Mouse (Mus musculus) embryonic facial prominence, embryonic 11.5 days (tissue): Measurements from ENCODE around the gene Tmem206. TPM values are rescaled to one million over a fixed set of nuclear protein-coding genes. Genes with fewer than 3 reads are reported as not detected.

Experiments
- ATAC-seq: fragments of 200-750 bp; cut with Nextera tagmentation; replicated peaks from 2 replicates; pipeline ENCODE4 v1.8.0; 2017; ENCODE audit warnings: low read depth; ENCODE audit not compliant: insufficient number of reproducible peaks, low FRiP score, low TSS enrichment
- DNase-seq: peaks from one replicate; pipeline ENCODE4 v3.0.0-alpha.2; 2015; ENCODE audit warnings: low spot score
- H3K27ac ChIP-seq: fragments of 300-500 bp; sonication (generic); replicated peaks from 2 replicates; pipeline ENCODE4 v1.5.1; 2014; ENCODE audit warnings: mild to moderate bottlenecking, low read depth, low read length, control low read depth
- H3K27me3 ChIP-seq: fragments of 300-500 bp; sonication (generic); 2 replicates; pipeline ENCODE4 v1.6.1; 2014; ENCODE audit warnings: mild to moderate bottlenecking, low read length, moderate library complexity, mixed read lengths; ENCODE audit not compliant: control insufficient read depth, insufficient read depth
- H3K36me3 ChIP-seq: fragments of 300-500 bp; sonication (generic); replicated peaks from 2 replicates; pipeline ENCODE4 v1.6.1; 2014; ENCODE audit warnings: low read depth, mild to moderate bottlenecking, low read length, moderate library complexity, mixed read lengths; ENCODE audit not compliant: control insufficient read depth, insufficient read depth
- H3K4me1 ChIP-seq: fragments of 300-500 bp; sonication (generic); 2 replicates; pipeline ENCODE4 v1.6.1; 2014; ENCODE audit warnings: low read length, mixed read lengths; ENCODE audit not compliant: control insufficient read depth, insufficient read depth
- H3K4me2 ChIP-seq: fragments of 300-500 bp; sonication (generic); 2 replicates; pipeline ENCODE4 v1.6.1; 2014; ENCODE audit warnings: low read depth, mild to moderate bottlenecking, control low read depth, low read length, moderate library complexity
- H3K4me3 ChIP-seq: fragments of 300-500 bp; sonication (generic); 2 replicates; pipeline ENCODE4 v1.5.1; 2014; ENCODE audit warnings: low read depth, low read length, control low read depth
- H3K9ac ChIP-seq: fragments of 300-500 bp; sonication (generic); replicated peaks from 2 replicates; pipeline ENCODE4 v1.6.1; 2014; ENCODE audit warnings: mild to moderate bottlenecking, control low read depth, low read length
- H3K9me3 ChIP-seq: fragments of 300-500 bp; sonication (generic); replicated peaks from 2 replicates; pipeline ENCODE4 v1.6.1; 2016; ENCODE audit warnings: mild to moderate bottlenecking, low read length, inconsistent platforms, mixed read lengths; ENCODE audit not compliant: control insufficient read depth
- WGBS: fragments of 180-500 bp; shearing (Covaris S2); extraction: QIAGEN DNeasy Blood & Tissue Kit; methylation state at CpG from one replicate; pipeline ENCODE4 v1.1.7; 2014; 5-methylcytosine and 5-hydroxymethylcytosine counted together
- polyA plus RNA-seq: library from polyadenylated mRNA; unstranded; fragments of >200 nt; fragmentation: Nextera tagmentation; extraction: Ambion mirVana; gene quantifications from 2 replicates; pipeline ENCODE4 v1.2.1, GENCODE M21; 2014

Tmem206 gene
- polyA plus RNA-seq, 1 experiment from 2014 or later: 29.6 TPM

GRCm38 (mm10) chr1:191381955-191382736, 56.4 kb downstream of the Tmem206 start:
- no peaks in the 10 kb centered on the region for H3K27me3 ChIP-seq
- WGBS: 90% methylated on average over 11 of the region's 11 CpGs
- no peak overlapping the region for H3K9ac ChIP-seq
- DNase-seq (no peak), ATAC-seq (no peak)
- H3K4me2 ChIP-seq: no peak overlapping the region
- H3K4me1 ChIP-seq: no peaks in the 10 kb centered on the region
- H3K36me3 ChIP-seq: no peaks in the 10 kb centered on the region
- H3K4me3 ChIP-seq: no peak overlapping the region
- no peaks in the 10 kb centered on the region for H3K9me3 ChIP-seq
- H3K27ac ChIP-seq: no peak overlapping the region

GRCm38 (mm10) chr1:191384786-191385430, 59.2 kb downstream of the Tmem206 start:
- no peaks in the 10 kb centered on the region for H3K4me1 ChIP-seq
- no peak overlapping the region for H3K9ac ChIP-seq
- ATAC-seq (no peak), DNase-seq (no peak)
- 96% methylated on average over 10 of the region's 10 CpGs for WGBS
- no peak overlapping the region for H3K4me3 ChIP-seq
- no peak overlapping the region for H3K27ac ChIP-seq
- H3K27me3 ChIP-seq: no peaks in the 10 kb centered on the region
- H3K9me3 ChIP-seq: no peaks in the 10 kb centered on the region
- H3K4me2 ChIP-seq: no peak overlapping the region
- H3K36me3 ChIP-seq: no peaks in the 10 kb centered on the region

DNA sequence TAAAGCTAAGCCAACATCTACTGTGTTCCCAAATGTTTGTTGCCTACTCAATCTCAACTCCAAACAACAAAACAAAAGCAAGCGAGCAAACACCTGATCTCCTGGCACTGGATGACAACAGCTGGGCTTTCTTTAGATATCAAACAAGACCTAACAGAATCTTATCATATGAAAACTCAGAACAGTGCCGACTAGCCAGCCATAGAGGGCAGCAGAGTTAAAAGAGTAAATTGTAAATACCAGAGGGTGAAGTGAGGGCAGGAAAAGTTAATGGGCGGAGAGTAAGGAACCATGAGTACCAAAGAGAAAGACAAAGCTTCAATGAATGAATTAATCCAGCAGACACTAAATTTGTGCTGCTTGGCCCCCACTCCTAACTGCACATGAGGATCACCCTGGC, 65.6 kb downstream of the Tmem206 start:
- no peaks in the 10 kb centered on the region for H3K4me1 ChIP-seq
- no peaks in the 10 kb centered on the region for H3K9me3 ChIP-seq
- no peak overlapping the region for H3K4me3 ChIP-seq
- WGBS: 29% methylated on average over 3 of the region's 3 CpGs
- peak; percentile 76 for DNase-seq
- H3K27me3 ChIP-seq: no peaks in the 10 kb centered on the region
- H3K27ac ChIP-seq: no peak overlapping the region
- ATAC-seq: no peak
- H3K4me2 ChIP-seq: no peak overlapping the region
- no peak overlapping the region for H3K9ac ChIP-seq
- H3K36me3 ChIP-seq: no peaks in the 10 kb centered on the region

DNA sequence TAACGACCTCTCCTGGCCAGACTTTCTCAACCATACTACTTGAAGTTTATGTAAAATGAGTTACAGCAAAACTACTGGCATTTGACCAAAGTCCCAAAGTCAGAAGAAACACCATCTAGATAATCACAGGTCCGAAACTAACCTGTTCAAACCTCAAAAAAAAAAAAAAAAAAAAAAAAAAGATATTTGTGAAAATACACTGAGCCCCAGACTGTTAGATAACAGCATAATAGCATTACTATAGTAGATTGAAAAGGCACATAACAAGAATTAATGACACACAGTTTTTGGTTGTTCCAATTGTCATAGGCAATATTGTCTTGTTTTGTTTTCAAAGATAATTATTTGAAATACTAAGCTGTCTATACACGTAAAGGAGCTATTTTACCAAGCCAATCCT, 67.8 kb downstream of the Tmem206 start:
- H3K27ac ChIP-seq: no peak overlapping the region
- no peaks in the 10 kb centered on the region for H3K9me3 ChIP-seq
- H3K27me3 ChIP-seq: no peaks in the 10 kb centered on the region
- WGBS: 81% methylated on average over 3 of the region's 3 CpGs
- DNase-seq (no peak), ATAC-seq (no peak)
- no peak overlapping the region for H3K4me2 ChIP-seq
- no peak overlapping the region for H3K4me3 ChIP-seq
- no peaks in the 10 kb centered on the region for H3K36me3 ChIP-seq
- no peaks in the 10 kb centered on the region for H3K4me1 ChIP-seq
- H3K9ac ChIP-seq: no peak overlapping the region

- Histone ChIP-seq H3K4me2 (no peak overlapping the region), H3K27me3 (no peaks in the 10 kb centered on the region), H3K4me1 (no peaks in the 10 kb centered on the region), H3K9ac (no peak overlapping the region), H3K4me3 (no peak overlapping the region), H3K36me3 (no peaks in the 10 kb centered on the region), H3K9me3 (no peaks in the 10 kb centered on the region), H3K27ac (no peak overlapping the region)
- ATAC-seq (no peak), DNase-seq (no peak)
- WGBS: 63% methylated on average over 2 of the region's 2 CpGs
Observed at GRCm38 (mm10) chr1:191394126-191394525, 68.4 kb downstream of the Tmem206 start.

GRCm38 (mm10) chr1:191395200-191395599, 69.5 kb downstream of the Tmem206 start:
- H3K27ac ChIP-seq: no peak overlapping the region
- DNase-seq: no peak
- WGBS: 48% methylated on average over 1 of the region's 1 CpGs
- H3K4me3 ChIP-seq: peak overlapping the region; percentile 77
- H3K36me3 ChIP-seq: no peaks in the 10 kb centered on the region
- ATAC-seq: no peak
- no peaks in the 10 kb centered on the region for H3K27me3 ChIP-seq
- H3K9ac ChIP-seq: no peak overlapping the region
- peak overlapping the region; percentile 79 for H3K4me2 ChIP-seq
- no peaks in the 10 kb centered on the region for H3K9me3 ChIP-seq
- H3K4me1 ChIP-seq: no peaks in the 10 kb centered on the region

DNA sequence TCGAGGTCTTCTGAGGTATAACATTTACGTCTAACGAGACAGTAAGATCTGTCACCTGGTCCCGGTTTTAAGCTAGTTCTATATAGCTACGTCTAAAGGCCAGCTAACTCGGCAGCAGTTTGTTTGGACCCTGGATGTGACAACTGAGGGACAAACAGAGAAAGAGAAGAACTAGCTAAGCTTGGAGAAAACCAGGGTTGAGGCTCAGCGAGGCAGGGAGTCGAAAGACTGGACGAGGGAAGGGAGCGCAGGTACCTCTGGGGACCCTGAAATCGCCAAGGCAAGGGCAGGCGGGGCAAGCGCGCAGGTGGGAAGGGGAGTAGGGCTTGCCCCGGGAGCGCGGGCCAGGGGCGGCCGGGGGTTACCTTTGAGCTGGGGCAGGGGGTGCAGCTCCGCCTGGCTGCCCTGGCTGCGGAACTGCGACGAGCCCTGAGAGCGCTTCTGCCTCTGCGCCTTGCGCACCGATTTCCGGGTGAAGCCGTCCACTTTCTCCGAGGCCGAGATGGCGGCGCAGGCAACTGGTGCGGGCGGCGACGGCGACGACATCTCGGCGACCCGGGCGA, 70.2 kb downstream of the Tmem206 start:
- no peaks in the 10 kb centered on the region for H3K4me1 ChIP-seq

DNA sequence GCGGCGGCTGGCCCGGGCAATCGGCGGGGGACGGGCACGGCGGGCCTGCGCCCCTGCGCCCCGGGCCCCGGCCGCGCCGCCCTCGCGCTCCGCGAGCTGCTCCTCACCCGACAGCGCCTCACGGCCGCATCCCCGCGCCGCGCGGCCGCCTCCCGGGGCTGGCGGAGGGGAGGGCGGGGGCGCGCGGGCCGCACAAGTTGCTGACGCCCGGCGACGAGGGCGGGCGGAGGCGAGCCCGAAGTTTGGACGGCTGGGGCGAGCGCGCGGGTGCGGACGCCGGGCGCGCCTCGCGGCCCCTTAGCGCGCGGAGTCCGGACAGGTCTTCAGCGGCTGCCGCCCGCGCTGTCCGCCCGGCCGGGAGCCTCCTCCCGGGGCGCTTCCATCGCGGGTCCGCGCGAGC, 70.7 kb downstream of the Tmem206 start:
- peak overlapping the region; percentile 82 for H3K27ac ChIP-seq
- no peaks in the 10 kb centered on the region for H3K4me1 ChIP-seq
- H3K36me3 ChIP-seq: no peaks in the 10 kb centered on the region
- peak; percentile 54 for DNase-seq
- H3K4me3 ChIP-seq: peak overlapping the region; percentile 77
- no peaks in the 10 kb centered on the region for H3K9me3 ChIP-seq
- peak overlapping the region; percentile 79 for H3K4me2 ChIP-seq
- peak overlapping the region; percentile 82 for H3K9ac ChIP-seq
- WGBS: under 1% methylated on average over 18 of the region's 74 CpGs
- H3K27me3 ChIP-seq: no peaks in the 10 kb centered on the region
- peak; percentile 25 for ATAC-seq

More for the DNA sequence above, 70.2 kb downstream of the Tmem206 start:
- H3K27me3 ChIP-seq: no peaks in the 10 kb centered on the region
- H3K4me3 ChIP-seq: peak overlapping the region; percentile 77
- peak overlapping the region; percentile 79 for H3K4me2 ChIP-seq
- peak; percentile 41 for DNase-seq
- ATAC-seq: no peak
- peak overlapping the region; percentile 82 for H3K9ac ChIP-seq
- peak overlapping the region; percentile 82 for H3K27ac ChIP-seq
- no peaks in the 10 kb centered on the region for H3K36me3 ChIP-seq
- H3K9me3 ChIP-seq: no peaks in the 10 kb centered on the region
- 1% methylated on average over 31 of the region's 43 CpGs for WGBS
